Mouse (Mus musculus): ENCODE results near the gene Odf2.

DNA sequence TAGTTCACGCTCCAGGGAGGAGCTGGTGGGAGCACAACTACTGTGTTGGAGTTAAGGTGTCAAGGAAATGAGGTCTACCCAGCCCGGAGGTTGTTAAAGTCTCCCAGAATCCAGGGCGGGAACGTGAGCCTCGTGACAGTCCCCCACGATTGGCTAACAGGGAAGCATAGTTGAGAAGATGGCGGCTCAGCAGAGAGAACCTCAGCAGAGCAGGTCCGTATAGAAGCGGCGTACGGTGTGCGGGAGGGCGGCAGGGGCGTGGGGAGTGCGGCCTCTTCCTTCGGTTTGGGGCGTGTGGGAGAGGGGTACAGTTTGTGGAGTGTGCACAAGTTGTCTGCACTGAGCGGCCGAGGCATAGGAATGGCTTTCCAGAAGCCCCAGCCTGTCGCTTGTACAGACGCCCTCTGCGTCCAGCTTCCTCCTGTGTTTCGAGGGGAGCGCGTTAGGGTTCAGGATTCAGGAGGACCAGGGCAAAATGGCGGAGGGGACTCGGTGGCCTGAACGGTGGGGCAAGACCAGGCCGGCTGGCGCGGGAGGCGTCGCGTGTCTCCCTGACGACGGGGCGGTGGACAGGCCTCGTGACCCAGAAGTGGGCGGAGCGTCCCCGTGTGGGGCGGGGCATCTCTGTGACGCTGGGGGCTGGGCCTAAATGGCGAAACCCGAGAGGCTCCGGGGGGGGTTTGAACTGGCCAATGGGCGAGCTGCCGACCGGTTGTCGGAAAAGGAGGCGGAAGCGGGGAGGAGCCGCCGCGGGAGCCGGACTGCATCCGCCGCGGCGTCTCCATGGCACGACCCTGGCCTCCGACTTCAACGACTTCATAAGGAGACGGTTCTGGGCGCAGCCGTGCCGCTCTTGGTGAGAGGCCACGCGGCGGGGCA, at the start of gene Odf2:
- TF ChIP-seq POLR2A (IDR thresholded peaks at IDR 0.05; ENCODE audit: insufficient read depth, low read length) (peak; percentile 42), CTCF (IDR thresholded peaks at IDR 0.05; ENCODE audit: low read depth, low read length) (no peak)

All from ES-Bruce4 (cell line).